Mouse (Mus musculus) stomach, embryonic 16.5 days (tissue): Measurements from ENCODE around the gene Twf2. TPM values are rescaled to one million over a fixed set of nuclear protein-coding genes. Genes with fewer than 3 reads are reported as not detected.

ENCODE experiments used
- ATAC-seq: fragments of 200-750 bp; cut with Nextera tagmentation; 2 replicates; pipeline ENCODE4 v1.8.0; 2017; ENCODE audit warnings: moderate number of reproducible peaks, moderate TSS enrichment; ENCODE audit not compliant: insufficient read depth, low FRiP score
- H3K27ac ChIP-seq: fragments of 300-500 bp; sonication (generic); 2 replicates; pipeline ENCODE4 v1.5.1; 2014; ENCODE audit warnings: low read length
- H3K27me3 ChIP-seq: fragments of 300-500 bp; sonication (generic); 2 replicates; pipeline ENCODE4 v1.6.1; 2014; ENCODE audit warnings: low read length, control low read depth, mixed read lengths; ENCODE audit not compliant: control insufficient read depth, insufficient read depth
- H3K36me3 ChIP-seq: fragments of 300-500 bp; sonication (generic); 2 replicates; pipeline ENCODE4 v1.6.1; 2014; ENCODE audit warnings: low read length; ENCODE audit not compliant: control insufficient read depth, insufficient read depth
- H3K4me1 ChIP-seq: fragments of 300-500 bp; sonication (generic); 2 replicates; pipeline ENCODE4 v1.6.1; 2014; ENCODE audit warnings: low read length, control low read depth, mixed read lengths; ENCODE audit not compliant: control insufficient read depth, insufficient read depth
- H3K4me2 ChIP-seq: fragments of 300-500 bp; sonication (generic); 2 replicates; pipeline ENCODE4 v1.6.1; 2014; ENCODE audit warnings: low read depth, low read length, mixed read lengths
- H3K4me3 ChIP-seq: fragments of 300-500 bp; sonication (generic); replicated peaks from 2 replicates; pipeline ENCODE4 v1.5.1; 2014; ENCODE audit warnings: mild to moderate bottlenecking, low read length
- H3K9ac ChIP-seq: fragments of 300-500 bp; sonication (generic); 2 replicates; pipeline ENCODE4 v1.6.1; 2014; ENCODE audit warnings: low read length
- H3K9me3 ChIP-seq: fragments of 300-500 bp; sonication (generic); replicated peaks from 2 replicates; pipeline ENCODE4 v1.6.1; 2016; ENCODE audit warnings: low read length, control low read depth; ENCODE audit not compliant: control insufficient read depth
- WGBS: fragments of 180-500 bp; shearing (Covaris S2); extraction: QIAGEN DNeasy Blood & Tissue Kit; methylation state at CpG from one replicate; pipeline ENCODE4 v1.1.7; 2014; 5-methylcytosine and 5-hydroxymethylcytosine counted together
- polyA plus RNA-seq: library from polyadenylated mRNA; unstranded; fragments of >200 nt; fragmentation: Nextera tagmentation; extraction: Ambion mirVana; gene quantifications from 2 replicates; pipeline ENCODE4 v1.2.1, GENCODE M21; 2015

The Twf2 gene
- polyA plus RNA-seq, 1 experiment from 2014 or later, result 57.8 TPM

- Histone ChIP-seq H3K9ac (no peak overlapping the region), H3K27me3 (no peaks in the 10 kb centered on the region), H3K4me2 (no peak overlapping the region), H3K4me1 (no peaks in the 10 kb centered on the region), H3K9me3 (no peaks in the 10 kb centered on the region), H3K4me3 (no peak overlapping the region), H3K36me3 (peaks cover 45% of the 10 kb centered on the region), H3K27ac (no peak overlapping the region)
- 91% methylated on average over 23 of the region's 23 CpGs for WGBS
- no peak for ATAC-seq
These were observed 33.4 kb downstream of the Twf2 start for GRCm38 (mm10) chr9:106236156-106236817.

GRCm38 (mm10) chr9:106236818-106237211, 33.9 kb downstream of the Twf2 start:
- no peak overlapping the region for H3K27ac ChIP-seq
- no peaks in the 10 kb centered on the region for H3K9me3 ChIP-seq
- WGBS, result 79% methylated on average over 3 of the region's 3 CpGs
- no peaks in the 10 kb centered on the region for H3K27me3 ChIP-seq
- H3K36me3 ChIP-seq, result peaks cover 45% of the 10 kb centered on the region
- no peak overlapping the region for H3K4me3 ChIP-seq
- no peak for ATAC-seq
- H3K9ac ChIP-seq, result no peak overlapping the region
- no peak overlapping the region for H3K4me2 ChIP-seq
- no peaks in the 10 kb centered on the region for H3K4me1 ChIP-seq

- H3K36me3 ChIP-seq, result peaks cover 48% of the 10 kb centered on the region
- H3K4me2 ChIP-seq, result no peak overlapping the region
- 84% methylated on average over 8 of the region's 8 CpGs for WGBS
- H3K4me3 ChIP-seq, result no peak overlapping the region
- no peak for ATAC-seq
- H3K9me3 ChIP-seq, result no peaks in the 10 kb centered on the region
- H3K27ac ChIP-seq, result no peak overlapping the region
- no peaks in the 10 kb centered on the region for H3K27me3 ChIP-seq
- no peaks in the 10 kb centered on the region for H3K4me1 ChIP-seq
- H3K9ac ChIP-seq, result no peak overlapping the region
These were observed 34.5 kb downstream of the Twf2 start for GRCm38 (mm10) chr9:106237401-106237800.

GRCm38 (mm10) chr9:106237878-106238277, 35.0 kb downstream of the Twf2 start:
- no peak for ATAC-seq
- Histone ChIP-seq H3K27ac (no peak overlapping the region), H3K4me3 (no peak overlapping the region), H3K9ac (no peak overlapping the region), H3K4me1 (no peaks in the 10 kb centered on the region), H3K9me3 (no peaks in the 10 kb centered on the region), H3K4me2 (no peak overlapping the region), H3K27me3 (no peaks in the 10 kb centered on the region), H3K36me3 (peaks cover 46% of the 10 kb centered on the region)
- WGBS, result 94% methylated on average over 10 of the region's 10 CpGs

GRCm38 (mm10) chr9:106241541-106242164, 38.7 kb downstream of the Twf2 start:
- H3K4me2 ChIP-seq, result no peak overlapping the region
- no peak overlapping the region for H3K27ac ChIP-seq
- H3K27me3 ChIP-seq, result no peaks in the 10 kb centered on the region
- peaks cover 32% of the 10 kb centered on the region for H3K36me3 ChIP-seq
- H3K9me3 ChIP-seq, result no peaks in the 10 kb centered on the region
- WGBS, result 87% methylated on average over 10 of the region's 10 CpGs
- peaks cover 12% of the 10 kb centered on the region for H3K4me1 ChIP-seq
- H3K4me3 ChIP-seq, result no peak overlapping the region
- no peak for ATAC-seq
- no peak overlapping the region for H3K9ac ChIP-seq

GRCm38 (mm10) chr9:106242813-106243488, 40.0 kb downstream of the Twf2 start:
- Histone ChIP-seq H3K27me3 (no peaks in the 10 kb centered on the region), H3K4me3 (0 out of 2 replicates have a peak overlapping the region, but pooled peaks have one; percentile 4), H3K4me2 (peak overlapping the region; percentile 31), H3K9ac (peak overlapping the region; percentile 47; the same call in 1 of the 2 replicates), H3K36me3 (peaks cover 24% of the 10 kb centered on the region), H3K9me3 (no peaks in the 10 kb centered on the region), H3K27ac (peak overlapping the region; percentile 73), H3K4me1 (peaks cover 15% of the 10 kb centered on the region)
- 0 out of 2 replicates have a peak, but pooled peaks have one; percentile 22 for ATAC-seq
- WGBS, result 56% methylated on average over 19 of the region's 19 CpGs

- Histone ChIP-seq H3K36me3 (no peaks in the 10 kb centered on the region), H3K27me3 (no peaks in the 10 kb centered on the region), H3K4me3 (no peak overlapping the region), H3K4me2 (no peak overlapping the region), H3K9me3 (no peaks in the 10 kb centered on the region), H3K4me1 (peaks cover 33% of the 10 kb centered on the region), H3K27ac (peak overlapping the region; percentile 90), H3K9ac (peak overlapping the region; percentile 9; the same call in 1 of the 2 replicates)
- peak; percentile 47; the same call in 1 of the 2 replicates for ATAC-seq
- 64% methylated on average over 11 of the region's 11 CpGs for WGBS
These were observed 46.6 kb downstream of the Twf2 start for GRCm38 (mm10) chr9:106249550-106249949.

- no peaks in the 10 kb centered on the region for H3K36me3 ChIP-seq
- H3K4me3 ChIP-seq, result no peak overlapping the region
- H3K4me1 ChIP-seq, result peaks cover 33% of the 10 kb centered on the region
- peak; percentile 84 for ATAC-seq
- 15% methylated on average over 4 of the region's 4 CpGs for WGBS
- peak overlapping the region; percentile 90 for H3K27ac ChIP-seq
- no peaks in the 10 kb centered on the region for H3K9me3 ChIP-seq
- H3K4me2 ChIP-seq, result no peak overlapping the region
- H3K27me3 ChIP-seq, result no peaks in the 10 kb centered on the region
- H3K9ac ChIP-seq, result peak overlapping the region; percentile 1; the same call in 1 of the 2 replicates
These were observed 47.3 kb downstream of the Twf2 start for GRCm38 (mm10) chr9:106250245-106250644.

GRCm38 (mm10) chr9:106251066-106251465, 48.2 kb downstream of the Twf2 start:
- H3K36me3 ChIP-seq, result no peaks in the 10 kb centered on the region
- H3K9ac ChIP-seq, result no peak overlapping the region; the same call in 1 of the 2 replicates

More at GRCm38 (mm10) chr9:106251066-106251465, 48.2 kb downstream of the Twf2 start:
- Histone ChIP-seq H3K4me3 (no peak overlapping the region), H3K9me3 (no peaks in the 10 kb centered on the region), H3K4me1 (peaks cover 32% of the 10 kb centered on the region), H3K27ac (no peak overlapping the region), H3K27me3 (no peaks in the 10 kb centered on the region), H3K4me2 (no peak overlapping the region)
- WGBS, result 47% methylated on average over 8 of the region's 8 CpGs
- no peak for ATAC-seq
